Mouse (Mus musculus) intestine, embryonic 14.5 days (tissue): ENCODE results near the gene Tmem126a. TPM values are rescaled to one million over a fixed set of nuclear protein-coding genes. Genes with fewer than 3 reads are reported as not detected.

Source experiments
- ATAC-seq: fragments of 200-750 bp; cut with Nextera tagmentation; replicated peaks from 2 replicates; pipeline ENCODE4 v1.8.0; 2017; ENCODE audit warnings: low read depth, moderate number of reproducible peaks, moderate TSS enrichment, moderate library complexity; ENCODE audit not compliant: low FRiP score, low TSS enrichment
- DNase-seq: peaks from one replicate; pipeline ENCODE4 v3.0.0-alpha.2; 2018; ENCODE audit warnings: low spot score
- H3K27ac ChIP-seq: fragments of 300-500 bp; sonication (generic); 2 replicates; pipeline ENCODE4 v1.5.1; 2014; ENCODE audit warnings: low read depth, mild to moderate bottlenecking, control low read depth
- H3K27me3 ChIP-seq: fragments of 300-500 bp; sonication (generic); replicated peaks from 2 replicates; pipeline ENCODE4 v1.6.1; 2014; ENCODE audit warnings: low read length, control low read depth; ENCODE audit not compliant: control insufficient read depth, insufficient read depth
- H3K36me3 ChIP-seq: fragments of 300-500 bp; sonication (generic); 2 replicates; pipeline ENCODE4 v1.6.1; 2014; ENCODE audit warnings: low read length, control low read depth; ENCODE audit not compliant: control insufficient read depth, insufficient read depth
- H3K4me1 ChIP-seq: fragments of 300-500 bp; sonication (generic); replicated peaks from 2 replicates; pipeline ENCODE4 v1.6.1; 2014; ENCODE audit warnings: low read length, control low read depth, mixed read lengths; ENCODE audit not compliant: control insufficient read depth, insufficient read depth
- H3K4me2 ChIP-seq: fragments of 300-500 bp; sonication (generic); 2 replicates; pipeline ENCODE4 v1.6.1; 2014; ENCODE audit warnings: low read length
- H3K4me3 ChIP-seq: fragments of 300-500 bp; sonication (generic); 2 replicates; pipeline ENCODE4 v1.5.1; 2014; ENCODE audit warnings: low read depth, low read length, control low read depth, mixed read lengths
- H3K9ac ChIP-seq: fragments of 300-500 bp; sonication (generic); 2 replicates; pipeline ENCODE4 v1.6.1; 2014; ENCODE audit warnings: mild to moderate bottlenecking, low read length
- H3K9me3 ChIP-seq: fragments of 300-500 bp; sonication (generic); 2 replicates; pipeline ENCODE4 v1.6.1; 2016; ENCODE audit warnings: low read length, control low read depth; ENCODE audit not compliant: control insufficient read depth
- WGBS: fragments of 180-500 bp; shearing (Covaris S2); extraction: QIAGEN DNeasy Blood & Tissue Kit; methylation state at CpG from one replicate; pipeline ENCODE4 v1.1.7; 2014; 5-methylcytosine and 5-hydroxymethylcytosine counted together
- polyA plus RNA-seq: library from polyadenylated mRNA; unstranded; fragments of >200 nt; fragmentation: Nextera tagmentation; extraction: Ambion mirVana; gene quantifications from 2 replicates; pipeline ENCODE4 v1.2.1, GENCODE M21; 2014

Gene Tmem126a
- polyA plus RNA-seq, 1 experiment from 2014 or later, result 124 TPM

GRCm38 (mm10) chr7:90457517-90457916 is 488 bp upstream of the Tmem126a start:
- Histone ChIP-seq H3K9me3 (no peaks in the 10 kb centered on the region), H3K27ac (peak overlapping the region; percentile 84), H3K4me3 (peak overlapping the region; percentile 53), H3K36me3 (peaks cover 21% of the 10 kb centered on the region), H3K27me3 (no peaks in the 10 kb centered on the region), H3K4me1 (peaks cover 8% of the 10 kb centered on the region), H3K9ac (peak overlapping the region; percentile 70), H3K4me2 (peak overlapping the region; percentile 72)
- ATAC-seq (peak; percentile 48), DNase-seq (no peak)
- 16% methylated on average over 10 of the region's 10 CpGs for WGBS

- Histone ChIP-seq H3K4me2 (peak overlapping the region; percentile 72), H3K27ac (peak overlapping the region; percentile 84), H3K27me3 (no peaks in the 10 kb centered on the region), H3K9ac (peak overlapping the region; percentile 70), H3K9me3 (no peaks in the 10 kb centered on the region), H3K4me3 (peak overlapping the region; percentile 53), H3K36me3 (peaks cover 32% of the 10 kb centered on the region), H3K4me1 (peaks cover 8% of the 10 kb centered on the region)
- 28% methylated on average over 7 of the region's 7 CpGs for WGBS
- DNase-seq (no peak), ATAC-seq (no peak)
Observed at GRCm38 (mm10) chr7:90456149-90456844, 732 bp downstream of the Tmem126a start.

GRCm38 (mm10) chr7:90444206-90444605 is 12.8 kb downstream of the Tmem126a start:
- no peak for DNase-seq
- Histone ChIP-seq H3K27ac (no peak overlapping the region), H3K36me3 (peaks cover 25% of the 10 kb centered on the region), H3K4me2 (peak overlapping the region; percentile 98), H3K4me3 (peak overlapping the region; percentile 100), H3K9ac (peak overlapping the region; percentile 96), H3K9me3 (no peaks in the 10 kb centered on the region), H3K4me1 (0 out of 2 replicates have a peak, but pooled peaks cover 3% of the 10 kb centered on the region), H3K27me3 (no peaks in the 10 kb centered on the region)
- 0% methylated on average over 6 of the region's 6 CpGs for WGBS
- ATAC-seq, result no peak

- H3K4me1 ChIP-seq, result 0 out of 2 replicates have a peak, but pooled peaks cover 3% of the 10 kb centered on the region
- ATAC-seq, result peak; percentile 63
- H3K27ac ChIP-seq, result peak overlapping the region; percentile 99
- H3K4me3 ChIP-seq, result peak overlapping the region; percentile 100
- no peaks in the 10 kb centered on the region for H3K9me3 ChIP-seq
- DNase-seq, result peak; percentile 87
- H3K9ac ChIP-seq, result peak overlapping the region; percentile 96
- WGBS, result under 1% methylated on average over 112 of the region's 123 CpGs
- H3K27me3 ChIP-seq, result no peaks in the 10 kb centered on the region
- peak overlapping the region; percentile 98 for H3K4me2 ChIP-seq
- peaks cover 18% of the 10 kb centered on the region for H3K36me3 ChIP-seq
Observed at GRCm38 (mm10) chr7:90443101-90444091, 13.6 kb downstream of the Tmem126a start.

- no peaks in the 10 kb centered on the region for H3K27me3 ChIP-seq
- H3K4me1 ChIP-seq, result 0 out of 2 replicates have a peak, but pooled peaks cover 3% of the 10 kb centered on the region
- no peaks in the 10 kb centered on the region for H3K9me3 ChIP-seq
- H3K4me3 ChIP-seq, result peak within 1 kb of the TSS; percentile 100
- H3K36me3 ChIP-seq, result peaks cover 10% of the 10 kb centered on the region
- peak; percentile 97 for DNase-seq
- H3K4me2 ChIP-seq, result peak within 1 kb of the TSS; percentile 98
- H3K27ac ChIP-seq, result peak within 1 kb of the TSS; percentile 99
- ATAC-seq, result peak; percentile 95
- WGBS, result under 1% methylated on average over 48 of the region's 54 CpGs
- peak within 1 kb of the TSS; percentile 96 for H3K9ac ChIP-seq
Observed at GRCm38 (mm10) chr7:90442518-90443080, 14.4 kb downstream of the Tmem126a start, which contains the start of gene Crebzf. Gene Crebzf, plus strand, starts transcription at chr7:90442729.

GRCm38 (mm10) chr7:90442070-90442469 is 15.0 kb downstream of the Tmem126a start:
- DNase-seq (no peak), ATAC-seq (peak; percentile 22; the same call in 1 of the 2 replicates)
- Histone ChIP-seq H3K36me3 (peaks cover 5% of the 10 kb centered on the region), H3K4me2 (peak overlapping the region; percentile 57), H3K9me3 (no peaks in the 10 kb centered on the region), H3K27ac (peak overlapping the region; percentile 99; the same call in 1 of the 2 replicates), H3K27me3 (no peaks in the 10 kb centered on the region), H3K4me1 (0 out of 2 replicates have a peak, but pooled peaks cover 3% of the 10 kb centered on the region), H3K4me3 (peak overlapping the region; percentile 100), H3K9ac (peak overlapping the region; percentile 96)
- 12% methylated on average over 4 of the region's 4 CpGs for WGBS

GRCm38 (mm10) chr7:90440044-90440443 is 17.0 kb downstream of the Tmem126a start:
- WGBS, result 86% methylated on average over 4 of the region's 4 CpGs
- Histone ChIP-seq H3K9ac (no peak overlapping the region), H3K9me3 (no peaks in the 10 kb centered on the region), H3K27me3 (no peaks in the 10 kb centered on the region), H3K4me1 (no peaks in the 10 kb centered on the region), H3K4me2 (no peak overlapping the region), H3K27ac (no peak overlapping the region), H3K36me3 (no peaks in the 10 kb centered on the region), H3K4me3 (no peak overlapping the region)
- DNase-seq, result no peak
- ATAC-seq, result no peak

GRCm38 (mm10) chr7:90432221-90432620 is 24.8 kb downstream of the Tmem126a start:
- H3K4me2 ChIP-seq, result no peak overlapping the region
- H3K27me3 ChIP-seq, result no peaks in the 10 kb centered on the region
- H3K27ac ChIP-seq, result no peak overlapping the region
- H3K9me3 ChIP-seq, result no peaks in the 10 kb centered on the region
- H3K4me3 ChIP-seq, result no peak overlapping the region
- H3K9ac ChIP-seq, result no peak overlapping the region
- ATAC-seq, result no peak
- DNase-seq, result no peak
- no peaks in the 10 kb centered on the region; the same call in 1 of the 2 replicates for H3K4me1 ChIP-seq
- H3K36me3 ChIP-seq, result no peaks in the 10 kb centered on the region
